Mouse (Mus musculus): ENCODE data around the gene Gm6370.

- TF ChIP-seq CTCF (IDR thresholded peaks at IDR 0.05; ENCODE audit: borderline replicate concordance, extremely low read depth, insufficient read depth, insufficient read length) (no peak), POLR2A (IDR thresholded peaks at IDR 0.05; ENCODE audit: borderline replicate concordance, extremely low read depth, insufficient read depth, insufficient read length, poor library complexity, severe bottlenecking) (no peak)
Measured at GRCm38 (mm10) chr5:146451592-146452254, 39.4 kb upstream of the Gm6370 start.

Measured in brain, embryonic 14.5 days (tissue).